Mouse (Mus musculus) liver, adult 2 months (tissue): ENCODE data around the gene Uqcr11.

ENCODE experiments used
- CTCF ChIP-seq: fragments of 200-500 bp; IDR thresholded peaks from 2 replicates; pipeline ENCODE4 v1.5.1; 2011; ENCODE audit warnings: low read depth, low read length, control low read depth
- POLR2A ChIP-seq: fragments of 200-500 bp; IDR thresholded peaks from 2 replicates; pipeline ENCODE4 v1.6.1; 2011; ENCODE audit warnings: low read length, control low read depth; ENCODE audit not compliant: insufficient read depth; ENCODE audit errors: extremely low read depth

GRCm38 (mm10) chr10:80398174-80398535, 8.5 kb downstream of the Uqcr11 start:
- TF ChIP-seq CTCF (no peak), POLR2A (no peak)
